Mouse (Mus musculus) intestine, embryonic 15.5 days (tissue): ENCODE data around the gene Krr1. TPM values are rescaled to one million over a fixed set of nuclear protein-coding genes. Genes with fewer than 3 reads are reported as not detected.

ENCODE experiments used
- ATAC-seq: fragments of 200-750 bp; cut with Nextera tagmentation; 2 replicates; pipeline ENCODE4 v1.8.0; 2017; ENCODE audit warnings: moderate TSS enrichment, moderate library complexity
- H3K27ac ChIP-seq: fragments of 300-500 bp; sonication (generic); 2 replicates; pipeline ENCODE4 v1.5.1; 2015; ENCODE audit warnings: mild to moderate bottlenecking, inconsistent platforms
- H3K27me3 ChIP-seq: fragments of 300-500 bp; sonication (generic); replicated peaks from 2 replicates; pipeline ENCODE4 v1.6.1; 2015; ENCODE audit warnings: inconsistent platforms
- H3K36me3 ChIP-seq: fragments of 300-500 bp; sonication (generic); 2 replicates; pipeline ENCODE4 v1.6.1; 2015; ENCODE audit warnings: inconsistent platforms
- H3K4me1 ChIP-seq: fragments of 300-500 bp; sonication (generic); replicated peaks from 2 replicates; pipeline ENCODE4 v1.6.1; 2015; ENCODE audit warnings: inconsistent platforms
- H3K4me2 ChIP-seq: fragments of 300-500 bp; sonication (generic); replicated peaks from 2 replicates; pipeline ENCODE4 v1.6.1; 2015; ENCODE audit warnings: mild to moderate bottlenecking, inconsistent platforms
- H3K4me3 ChIP-seq: fragments of 300-500 bp; sonication (generic); replicated peaks from 2 replicates; pipeline ENCODE4 v1.5.1; 2015; ENCODE audit warnings: inconsistent platforms
- H3K9ac ChIP-seq: fragments of 300-500 bp; sonication (generic); 2 replicates; pipeline ENCODE4 v1.6.1; 2015; ENCODE audit warnings: inconsistent platforms
- H3K9me3 ChIP-seq: fragments of 300-500 bp; sonication (generic); 2 replicates; pipeline ENCODE4 v1.6.1; 2016; ENCODE audit warnings: inconsistent platforms
- WGBS: fragments of 180-500 bp; shearing (Covaris S2); methylation state at CpG from one replicate; pipeline ENCODE4 v1.1.7; 2015; 5-methylcytosine and 5-hydroxymethylcytosine counted together
- polyA plus RNA-seq: library from polyadenylated mRNA; unstranded; fragments of >200 nt; fragmentation: Nextera tagmentation; extraction: Ambion mirVana; gene quantifications from 2 replicates; pipeline ENCODE4 v1.2.1, GENCODE M21; 2015

Gene Krr1
- 37.1 and 43.0 TPM in 2 replicates for polyA plus RNA-seq

- ATAC-seq = peak; percentile 99
- H3K9me3 ChIP-seq = no peaks in the 10 kb centered on the region
- peaks cover 5% of the 10 kb centered on the region for H3K4me1 ChIP-seq
- H3K4me3 ChIP-seq = peak within 1 kb of the TSS; percentile 90
- peaks cover 4% of the 10 kb centered on the region; the same call in 1 of the 2 replicates for H3K36me3 ChIP-seq
- peak within 1 kb of the TSS; percentile 65 for H3K4me2 ChIP-seq
- H3K9ac ChIP-seq = peak within 1 kb of the TSS; percentile 79
- under 1% methylated on average over 51 of the region's 51 CpGs for WGBS
- no peaks in the 10 kb centered on the region for H3K27me3 ChIP-seq
- H3K27ac ChIP-seq = no peak within 1 kb of the TSS
These were observed at the start of gene Krr1 for GRCm38 (mm10) chr10:111972542-111973361. Gene Krr1 (plus strand): TSS chr10:111972664.

DNA sequence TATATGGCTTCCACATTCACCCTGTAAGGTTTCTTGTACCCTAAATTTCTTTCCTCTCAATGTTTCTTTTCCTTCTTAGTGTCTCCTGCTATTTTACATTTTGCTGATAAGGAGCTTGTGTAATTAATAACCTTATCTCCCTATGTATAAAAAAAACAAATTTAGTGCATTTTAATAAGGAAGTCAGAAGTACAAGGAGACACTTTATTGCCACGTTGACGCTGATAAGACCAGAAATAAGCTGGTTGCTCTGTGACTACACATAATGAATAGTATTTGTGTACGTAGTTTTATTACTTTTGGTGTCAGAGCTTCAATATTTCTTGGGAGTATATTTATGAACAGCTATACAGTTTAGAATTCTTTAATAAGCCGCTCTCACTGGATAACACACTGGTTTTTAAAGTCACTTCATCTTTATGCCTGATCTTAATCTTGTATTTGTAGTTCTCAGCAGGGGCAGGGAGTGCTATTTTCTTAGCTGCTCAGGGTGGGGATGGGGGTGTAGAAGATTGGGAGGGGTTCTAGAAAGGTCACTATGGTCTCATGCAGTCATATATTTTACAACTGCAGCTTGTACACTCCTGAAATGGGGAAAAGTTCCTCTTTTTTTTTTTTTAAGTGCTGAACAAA, 48.8 kb upstream of the Krr1 start:
- no peak overlapping the region for H3K27ac ChIP-seq
- H3K9ac ChIP-seq = no peak overlapping the region
- peaks cover 10% of the 10 kb centered on the region; the same call in 1 of the 2 replicates for H3K4me1 ChIP-seq
- H3K4me3 ChIP-seq = no peak overlapping the region
- WGBS = 38% methylated on average over 4 of the region's 4 CpGs
- no peaks in the 10 kb centered on the region for H3K36me3 ChIP-seq
- peak; percentile 83 for ATAC-seq
- no peaks in the 10 kb centered on the region for H3K27me3 ChIP-seq
- no peak overlapping the region for H3K4me2 ChIP-seq
- H3K9me3 ChIP-seq = no peaks in the 10 kb centered on the region

DNA sequence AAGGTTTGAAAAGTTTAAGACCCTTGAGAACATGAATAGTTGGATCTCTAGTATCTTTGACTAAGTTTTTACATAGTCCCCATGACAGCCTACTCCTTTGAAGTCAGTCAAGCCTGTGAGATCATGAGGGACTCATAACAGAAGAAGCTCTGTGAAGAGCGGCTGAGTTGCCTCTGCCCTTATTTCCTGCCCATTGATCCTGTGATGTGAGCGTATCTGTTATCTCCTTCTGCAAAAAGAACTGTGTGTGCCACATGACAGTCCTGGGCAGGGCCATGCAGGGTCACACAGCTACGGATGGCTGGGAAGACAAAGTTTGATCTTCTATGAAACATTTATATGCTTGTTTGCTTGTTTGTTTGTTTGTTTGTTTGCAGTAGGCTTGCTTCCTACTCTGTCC, 48.3 kb upstream of the Krr1 start:
- H3K27ac ChIP-seq = no peak overlapping the region
- ATAC-seq = peak; percentile 65
- peaks cover 10% of the 10 kb centered on the region; the same call in 1 of the 2 replicates for H3K4me1 ChIP-seq

GRCm38 (mm10) chr10:111924716-111925488, 47.6 kb upstream of the Krr1 start:
- WGBS = 47% methylated on average over 12 of the region's 12 CpGs
- Histone ChIP-seq H3K4me3 (no peak overlapping the region), H3K4me2 (no peak overlapping the region; the same call in 1 of the 2 replicates), H3K36me3 (no peaks in the 10 kb centered on the region), H3K9me3 (no peaks in the 10 kb centered on the region), H3K27me3 (no peaks in the 10 kb centered on the region), H3K27ac (no peak overlapping the region), H3K9ac (no peak overlapping the region), H3K4me1 (peaks cover 10% of the 10 kb centered on the region; the same call in 1 of the 2 replicates)
- 0 out of 2 replicates have a peak, but pooled peaks have one; percentile 7 for ATAC-seq

More for the DNA sequence above, 48.3 kb upstream of the Krr1 start:
- Histone ChIP-seq H3K9me3 (no peaks in the 10 kb centered on the region), H3K9ac (no peak overlapping the region), H3K4me2 (no peak overlapping the region), H3K27me3 (no peaks in the 10 kb centered on the region), H3K36me3 (no peaks in the 10 kb centered on the region), H3K4me3 (no peak overlapping the region)
- 51% methylated on average over 3 of the region's 3 CpGs for whole genome bisulfite sequencing

GRCm38 (mm10) chr10:111925489-111925860, 47.0 kb upstream of the Krr1 start:
- no peak overlapping the region for H3K4me3 ChIP-seq
- H3K9ac ChIP-seq = no peak overlapping the region
- H3K27me3 ChIP-seq = no peaks in the 10 kb centered on the region
- H3K4me1 ChIP-seq = peaks cover 10% of the 10 kb centered on the region; the same call in 1 of the 2 replicates
- H3K9me3 ChIP-seq = no peaks in the 10 kb centered on the region
- no peaks in the 10 kb centered on the region for H3K36me3 ChIP-seq
- no peak overlapping the region; the same call in 1 of the 2 replicates for H3K4me2 ChIP-seq
- 4% methylated on average over 10 of the region's 10 CpGs for WGBS
- H3K27ac ChIP-seq = no peak overlapping the region
- ATAC-seq = peak; percentile 67

GRCm38 (mm10) chr10:111932621-111933345, 39.7 kb upstream of the Krr1 start:
- Histone ChIP-seq H3K27me3 (no peaks in the 10 kb centered on the region), H3K4me3 (no peak overlapping the region), H3K4me2 (no peak overlapping the region), H3K9ac (no peak overlapping the region), H3K4me1 (peaks cover 3% of the 10 kb centered on the region; the same call in 1 of the 2 replicates), H3K36me3 (no peaks in the 10 kb centered on the region), H3K9me3 (no peaks in the 10 kb centered on the region), H3K27ac (no peak overlapping the region)
- WGBS = 56% methylated on average over 11 of the region's 11 CpGs
- no peak for ATAC-seq

GRCm38 (mm10) chr10:111935207-111935606, 37.3 kb upstream of the Krr1 start:
- WGBS = 71% methylated on average over 2 of the region's 2 CpGs
- Histone ChIP-seq H3K36me3 (no peaks in the 10 kb centered on the region), H3K9me3 (no peaks in the 10 kb centered on the region), H3K4me1 (peaks cover 3% of the 10 kb centered on the region; the same call in 1 of the 2 replicates), H3K4me2 (no peak overlapping the region), H3K27me3 (no peaks in the 10 kb centered on the region), H3K4me3 (no peak overlapping the region), H3K27ac (no peak overlapping the region), H3K9ac (no peak overlapping the region)
- no peak for ATAC-seq

GRCm38 (mm10) chr10:111936021-111936420, 36.4 kb upstream of the Krr1 start:
- Histone ChIP-seq H3K4me1 (peaks cover 3% of the 10 kb centered on the region; the same call in 1 of the 2 replicates), H3K4me3 (no peak overlapping the region), H3K4me2 (no peak overlapping the region), H3K9me3 (no peaks in the 10 kb centered on the region), H3K27me3 (no peaks in the 10 kb centered on the region), H3K27ac (no peak overlapping the region), H3K9ac (no peak overlapping the region), H3K36me3 (no peaks in the 10 kb centered on the region)
- 81% methylated on average over 4 of the region's 4 CpGs for WGBS
- ATAC-seq = no peak

DNA sequence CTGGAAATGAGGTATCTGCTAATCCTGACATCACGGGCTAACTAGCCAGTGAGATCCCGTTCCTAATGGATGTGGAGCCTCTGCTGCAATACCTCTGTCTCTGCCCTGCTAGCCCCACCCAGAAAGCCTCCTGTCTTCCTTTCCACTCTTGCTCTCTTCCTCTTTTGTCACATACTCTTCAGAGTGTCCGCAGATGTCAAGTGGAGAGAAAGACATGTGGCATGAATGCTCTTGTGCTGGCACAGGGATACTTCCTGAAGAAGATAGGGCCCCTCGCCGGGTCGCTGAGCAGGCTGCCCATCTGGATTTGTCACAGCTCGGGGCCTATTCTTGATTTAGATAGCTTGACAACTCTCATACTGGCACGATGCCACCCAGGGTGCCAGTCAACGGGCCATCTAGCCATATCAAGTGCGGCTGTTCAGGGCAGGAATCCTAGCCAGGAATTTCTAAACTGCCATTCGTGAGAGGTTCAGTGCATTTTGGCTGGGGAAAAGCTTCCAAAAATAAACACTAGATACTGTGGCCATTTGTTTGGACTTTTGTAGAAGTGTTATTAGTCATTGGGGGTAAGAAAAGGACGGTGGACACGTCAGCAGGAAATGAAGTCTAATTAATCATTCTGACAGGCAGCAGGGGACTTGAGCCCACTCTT, 35.8 kb upstream of the Krr1 start:
- Histone ChIP-seq H3K9ac (no peak overlapping the region), H3K9me3 (no peaks in the 10 kb centered on the region), H3K4me2 (no peak overlapping the region), H3K4me1 (peaks cover 3% of the 10 kb centered on the region; the same call in 1 of the 2 replicates), H3K27me3 (no peaks in the 10 kb centered on the region), H3K36me3 (no peaks in the 10 kb centered on the region), H3K27ac (0 out of 2 replicates have a peak overlapping the region, but pooled peaks have one; percentile 17), H3K4me3 (no peak overlapping the region)
- ATAC-seq = no peak
- WGBS = 33% methylated on average over 13 of the region's 13 CpGs

- peaks cover 3% of the 10 kb centered on the region; the same call in 1 of the 2 replicates for H3K4me1 ChIP-seq
- H3K36me3 ChIP-seq = no peaks in the 10 kb centered on the region
- H3K27ac ChIP-seq = no peak overlapping the region
- H3K4me3 ChIP-seq = no peak overlapping the region
- no peak overlapping the region for H3K9ac ChIP-seq
- no peaks in the 10 kb centered on the region for H3K9me3 ChIP-seq
- no peaks in the 10 kb centered on the region for H3K27me3 ChIP-seq
- 52% methylated on average over 5 of the region's 5 CpGs for WGBS
- no peak overlapping the region for H3K4me2 ChIP-seq
- no peak for ATAC-seq
These were observed 35.3 kb upstream of the Krr1 start for GRCm38 (mm10) chr10:111937146-111937534.

GRCm38 (mm10) chr10:111943026-111943425, 29.4 kb upstream of the Krr1 start:
- Histone ChIP-seq H3K4me2 (no peak overlapping the region), H3K9me3 (no peaks in the 10 kb centered on the region), H3K27ac (no peak overlapping the region), H3K36me3 (no peaks in the 10 kb centered on the region), H3K27me3 (no peaks in the 10 kb centered on the region), H3K4me1 (no peaks in the 10 kb centered on the region), H3K9ac (no peak overlapping the region), H3K4me3 (no peak overlapping the region)
- ATAC-seq = no peak
- 79% methylated on average over 7 of the region's 7 CpGs for WGBS
